Mouse (Mus musculus): Measurements from ENCODE around the gene Pkp4.

DNA sequence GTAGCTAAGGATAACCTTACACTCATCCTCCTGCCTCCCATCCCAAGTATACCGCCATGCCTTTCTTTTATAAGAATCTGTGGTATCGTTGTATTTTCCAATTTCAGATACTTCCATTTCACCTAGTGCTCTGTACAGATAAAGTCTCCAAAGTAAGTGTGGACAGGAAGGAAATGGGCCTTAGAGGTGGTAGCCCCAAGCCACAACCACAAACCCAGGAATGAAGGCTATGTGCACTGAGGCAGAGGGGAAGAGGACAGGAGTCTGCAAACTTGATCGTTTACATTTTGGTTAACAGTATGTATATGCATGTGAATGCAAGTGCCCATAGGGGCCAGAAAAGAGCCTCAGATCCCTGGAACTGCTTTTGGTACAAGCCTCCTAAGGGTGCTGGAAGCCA is 139.2 kb downstream of the Pkp4 start:
- no peak for TF ChIP-seq CTCF (IDR thresholded peaks at IDR 0.05; ENCODE audit: borderline replicate concordance, insufficient read depth, low read depth, low read length)
- TF ChIP-seq POLR2A (IDR thresholded peaks at IDR 0.05; ENCODE audit: borderline replicate concordance, insufficient read depth, low read length): no peak
